Mouse (Mus musculus) heart, adult 2 months (tissue): Measurements from ENCODE around the gene Amotl1. TPM values are rescaled to one million over a fixed set of nuclear protein-coding genes. Genes with fewer than 3 reads are reported as not detected.

Experiments
- DNase-seq, 2 experiments: peaks; one replicate each; pipeline ENCODE4 v3.0.0; 2021
- H3K27ac ChIP-seq: fragments of 200-600 bp; 2 replicates; pipeline ENCODE4 v1.8.1; 2022
- H3K27me3 ChIP-seq: fragments of 200-500 bp; 2 replicates; pipeline ENCODE4 v1.6.1; 2012; ENCODE audit warnings: mild to moderate bottlenecking, low read length, inconsistent platforms, mixed read lengths; ENCODE audit not compliant: control insufficient read depth, insufficient read depth
- H3K36me3 ChIP-seq: fragments of 200-500 bp; 2 replicates; pipeline ENCODE4 v1.6.1; 2012; ENCODE audit warnings: low read length, inconsistent platforms; ENCODE audit not compliant: control insufficient read depth, insufficient read depth
- H3K4me1 ChIP-seq: fragments of 200-500 bp; 2 replicates; pipeline ENCODE4 v1.6.1; 2011; ENCODE audit warnings: low read length; ENCODE audit not compliant: control insufficient read depth, insufficient read depth
- H3K4me3 ChIP-seq: fragments of 200-600 bp; 2 replicates; pipeline ENCODE4 v1.8.1; 2022
- H3K79me2 ChIP-seq: fragments of 200-500 bp; replicated peaks from 2 replicates; pipeline ENCODE4 v1.6.1; 2012; ENCODE audit warnings: mild to moderate bottlenecking, inconsistent platforms, low read length, moderate library complexity, mixed read lengths; ENCODE audit not compliant: control insufficient read depth, insufficient read depth
- H3K9ac ChIP-seq: fragments of 200-500 bp; 2 replicates; pipeline ENCODE4 v1.6.1; 2012; ENCODE audit warnings: low read depth, mild to moderate bottlenecking, control low read depth, inconsistent platforms, low read length, mixed read lengths
- CTCF ChIP-seq: fragments of 200-600 bp; IDR thresholded peaks from 2 replicates; pipeline ENCODE4 v1.8.1; 2022; ENCODE audit warnings: antibody characterized with exemption, mild to moderate bottlenecking, moderate library complexity
- EP300 ChIP-seq: fragments of 200-500 bp; IDR thresholded peaks from 2 replicates; pipeline ENCODE4 v1.6.1; 2011; ENCODE audit warnings: low read depth, low read length, control low read depth; ENCODE audit not compliant: insufficient read depth
- POLR2A ChIP-seq: fragments of 200-500 bp; IDR thresholded peaks from 2 replicates; pipeline ENCODE4 v1.6.1; 2011; ENCODE audit warnings: mild to moderate bottlenecking, low read depth, low read length, control low read depth; ENCODE audit not compliant: insufficient read depth
- WGBS: fragments of 180-500 bp; shearing (Covaris S2); methylation state at CpG from one replicate; pipeline ENCODE4 v1.1.7; 2018; 5-methylcytosine and 5-hydroxymethylcytosine counted together
- intact Hi-C: fragments of 180-260 bp; cut with DNase I; formaldehyde crosslinking; loops from one replicate; pipeline ENCODE4 v1.15.1; 2025
- polyA plus RNA-seq: library from polyadenylated mRNA; depleted of rRNA; stranded (reverse); fragments of >200 nt; gene quantifications from 2 replicates; pipeline ENCODE4 v1.2.3, GENCODE M21; 2012
- total RNA-seq, 2 experiments: library from RNA; stranded (reverse); gene quantifications; 2 replicates each; pipeline ENCODE4 v1.2.3; 2021

Gene Amotl1
- total and polyA plus RNA-seq, 3 experiments: 27.4 to 59.5 (median 58.3) TPM

DNA sequence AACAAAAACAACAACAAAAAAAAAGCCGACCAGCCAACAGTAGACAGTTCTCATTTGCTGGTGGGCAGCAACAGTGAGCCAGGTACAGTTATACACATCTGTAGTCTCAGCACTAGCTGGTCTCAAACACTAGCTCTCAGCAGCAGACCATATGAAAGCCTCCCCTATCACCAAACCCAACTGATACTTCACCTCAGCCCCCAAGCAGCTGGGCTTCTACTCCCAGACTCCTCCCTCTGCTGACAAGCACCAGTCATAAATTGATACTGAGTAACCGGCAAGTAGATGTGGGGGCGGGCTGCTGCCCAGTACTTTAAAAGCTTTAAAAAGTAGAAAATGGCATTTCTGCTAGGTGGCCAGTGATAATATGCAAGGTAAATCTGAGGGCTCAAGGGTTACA is 22.0 kb downstream of the Amotl1 start:
- WGBS: 41% methylated on average over 3 of the region's 3 CpGs
- intact Hi-C loops: no loop called here
- DNase-seq: no peak
- TF ChIP-seq EP300 (no peak), CTCF (no peak), POLR2A (no peak)
- no peak overlapping the region for H3K4me3 ChIP-seq
- H3K27me3 ChIP-seq: no peaks in the 10 kb centered on the region
- peaks cover 16% of the 10 kb centered on the region for H3K4me1 ChIP-seq
- peaks cover 6% of the 10 kb centered on the region for H3K36me3 ChIP-seq
- no peak overlapping the region for H3K9ac ChIP-seq
- no peaks in the 10 kb centered on the region for H3K79me2 ChIP-seq
- H3K27ac ChIP-seq: peak overlapping the region; percentile 43

DNA sequence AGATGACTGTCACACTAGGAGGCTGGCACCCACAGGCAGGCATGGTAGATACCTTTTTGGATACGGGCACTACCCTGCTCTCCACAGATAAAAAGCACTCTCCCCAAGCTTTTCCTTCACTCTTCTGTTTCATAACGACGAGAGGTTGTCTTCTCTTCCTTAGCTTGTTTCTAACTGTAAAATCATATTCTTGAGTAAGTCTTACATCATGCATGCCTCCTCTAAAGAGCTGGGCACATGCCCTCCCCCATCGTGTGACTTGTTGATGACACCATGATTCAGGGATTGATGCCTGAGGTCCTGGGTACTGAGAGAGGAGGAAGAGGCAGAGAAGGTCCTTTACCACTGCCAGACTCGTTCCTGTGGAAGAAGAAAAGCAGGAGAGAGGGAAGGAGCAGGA is 24.7 kb downstream of the Amotl1 start:
- Histone ChIP-seq H3K9ac (no peak overlapping the region), H3K27ac (no peak overlapping the region), H3K4me1 (peaks cover 13% of the 10 kb centered on the region), H3K36me3 (no peaks in the 10 kb centered on the region; the same call in none of the 2 replicates), H3K27me3 (no peaks in the 10 kb centered on the region), H3K79me2 (no peaks in the 10 kb centered on the region), H3K4me3 (no peak overlapping the region)
- WGBS: 70% methylated on average over 5 of the region's 5 CpGs
- intact Hi-C loops: no loop called here
- no peak for DNase-seq
- no peak for TF ChIP-seq POLR2A

DNA sequence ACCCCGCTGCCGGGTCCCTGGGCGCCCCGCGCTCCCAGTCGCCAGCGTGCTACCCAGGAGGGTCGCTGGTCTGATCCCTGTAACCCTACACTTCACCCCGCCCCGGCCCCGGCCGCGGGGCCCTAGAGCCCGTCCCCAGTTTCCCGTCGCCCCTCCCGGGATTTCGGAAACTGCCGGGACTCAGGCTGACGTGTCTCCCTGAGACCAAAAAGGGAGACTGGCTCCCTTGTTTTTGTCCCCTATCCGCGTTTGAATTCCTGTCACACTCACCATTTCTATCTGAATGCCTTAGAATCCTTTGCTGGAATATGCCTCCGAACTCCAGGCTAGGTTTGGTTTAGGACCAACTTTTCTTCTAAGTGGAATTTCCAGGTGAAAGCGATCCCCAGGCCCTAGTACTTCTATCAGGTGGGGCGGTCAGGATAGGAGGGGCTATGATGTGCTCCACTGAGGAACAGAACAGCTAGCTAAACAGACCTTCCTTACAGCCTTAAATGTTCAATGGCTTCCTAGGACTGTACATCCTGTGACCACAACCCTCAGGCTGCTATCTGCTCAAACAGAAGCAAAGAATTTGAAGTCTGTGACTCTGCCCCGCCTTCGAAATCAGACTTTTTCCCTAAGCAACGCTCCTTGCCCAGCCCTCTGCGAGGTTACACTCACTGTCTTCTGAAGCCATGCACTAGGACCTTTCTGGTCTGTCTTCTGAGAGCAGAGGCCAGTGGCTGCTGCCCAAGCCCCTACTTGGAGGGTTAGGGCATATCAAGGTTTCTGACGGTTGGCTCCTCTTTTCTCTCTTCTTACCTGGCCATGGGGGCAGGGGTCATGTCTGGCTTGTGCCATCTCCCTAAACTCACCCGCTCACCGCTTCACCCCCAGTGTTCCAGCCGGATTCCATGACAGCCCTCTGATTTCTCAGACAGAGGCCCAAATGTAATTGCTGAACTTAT is 29.6 kb downstream of the Amotl1 start:
- Histone ChIP-seq H3K36me3 (no peaks in the 10 kb centered on the region), H3K79me2 (0 out of 2 replicates have a peak, but pooled peaks cover 1% of the 10 kb centered on the region), H3K4me3 (peak overlapping the region; percentile 90), H3K27ac (peak overlapping the region; percentile 97), H3K9ac (peak overlapping the region; percentile 85), H3K4me1 (peaks cover 17% of the 10 kb centered on the region), H3K27me3 (no peaks in the 10 kb centered on the region)
- 13% methylated on average over 30 of the region's 33 CpGs for WGBS
- intact Hi-C loops: no loop called here
- peak; percentile 53 to 82 for DNase-seq
- peak; percentile 39; the same call in 1 of the 2 replicates for TF ChIP-seq POLR2A
- no peak for TF ChIP-seq EP300
- TF ChIP-seq CTCF: no peak

DNA sequence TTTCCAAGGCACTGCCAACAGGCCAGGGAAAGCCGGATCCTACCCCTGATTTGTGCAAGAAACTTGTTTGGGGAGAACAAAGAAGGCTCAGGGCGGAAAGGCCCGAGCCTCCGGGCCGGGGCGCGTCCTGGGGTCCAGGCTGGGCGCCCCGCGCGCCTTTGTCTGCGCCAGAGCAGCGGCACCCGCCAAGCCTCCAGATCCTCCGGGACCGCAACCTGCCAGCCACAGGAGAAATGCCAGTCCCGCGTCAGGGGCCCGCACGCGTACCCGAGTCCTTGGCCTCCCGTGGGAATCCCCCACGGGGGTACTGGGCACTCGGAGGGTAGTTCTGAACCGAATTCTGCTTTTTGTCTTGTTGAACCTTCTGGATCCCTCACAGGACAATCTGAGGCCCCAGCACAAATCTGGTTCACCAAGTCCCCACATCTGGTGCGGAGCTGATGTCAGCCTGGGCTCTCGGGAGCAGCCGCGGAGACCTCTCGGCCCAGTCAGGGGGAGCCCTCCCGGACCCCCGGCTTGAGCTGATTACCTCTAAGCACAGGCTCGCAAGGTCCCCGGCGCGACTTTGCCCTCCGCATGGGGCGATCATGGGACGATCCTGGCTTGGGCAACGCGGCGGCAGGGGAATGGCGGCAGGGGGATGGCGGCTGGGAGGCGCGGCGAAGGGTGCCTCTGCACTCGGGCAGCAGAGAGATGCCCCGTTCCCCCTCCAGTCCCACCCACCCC is 30.5 kb downstream of the Amotl1 start:
- Histone ChIP-seq H3K4me1 (peaks cover 21% of the 10 kb centered on the region), H3K9ac (peak overlapping the region; percentile 85), H3K36me3 (no peaks in the 10 kb centered on the region), H3K4me3 (peak overlapping the region; percentile 90), H3K27ac (peak overlapping the region; percentile 97), H3K27me3 (no peaks in the 10 kb centered on the region), H3K79me2 (peaks cover 1% of the 10 kb centered on the region; the same call in 1 of the 2 replicates)
- intact Hi-C loops: no loop called here
- peak; percentile 66 to 81 for DNase-seq
- TF ChIP-seq EP300: no peak
- no peak for TF ChIP-seq CTCF
- TF ChIP-seq POLR2A: no peak; the same call in 1 of the 2 replicates
- WGBS: 1% methylated on average over 47 of the region's 50 CpGs

DNA sequence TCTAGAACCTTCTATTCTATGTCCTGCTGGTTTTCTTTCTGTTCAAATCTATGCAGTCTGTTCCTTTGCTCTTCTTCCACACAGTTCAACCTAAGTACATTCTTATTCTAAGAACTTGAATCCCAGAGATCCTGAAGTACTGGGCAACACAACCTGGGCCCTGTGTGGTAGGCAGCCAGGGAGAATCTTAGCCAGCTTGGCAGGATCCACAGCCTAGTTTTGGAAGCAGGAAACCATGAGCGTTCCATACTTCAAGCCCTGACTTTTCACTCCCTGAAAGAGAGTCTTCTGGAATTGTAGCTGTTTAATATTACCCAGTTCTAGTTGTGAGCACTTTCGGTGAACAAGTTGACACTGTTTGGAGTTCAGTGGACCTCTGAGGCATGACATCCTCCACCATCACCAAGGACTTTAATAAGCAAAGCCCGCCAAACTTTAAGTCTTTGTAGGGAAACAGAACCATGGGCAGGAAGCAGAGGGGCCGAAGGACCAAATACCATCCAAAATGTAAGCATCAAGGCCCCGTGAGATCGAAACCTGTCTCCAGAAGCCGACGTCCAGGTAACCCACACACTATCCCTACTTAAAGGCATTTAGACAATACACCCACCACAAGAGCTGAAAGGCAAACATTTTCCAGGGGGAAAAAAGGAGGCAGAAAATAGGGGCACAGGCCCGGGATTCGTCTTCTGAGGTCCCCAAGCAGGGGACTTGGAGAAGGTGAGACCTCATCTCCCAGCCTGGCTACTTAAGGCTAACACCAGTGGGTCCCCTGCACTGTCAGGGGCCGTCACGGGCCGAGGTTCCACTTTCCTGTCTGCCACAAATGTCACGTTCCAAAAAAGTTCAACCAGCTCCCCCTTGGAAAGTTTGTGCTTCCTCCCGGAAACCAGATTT is 31.3 kb downstream of the Amotl1 start:
- TF ChIP-seq EP300: no peak
- TF ChIP-seq CTCF: no peak
- no peak for TF ChIP-seq POLR2A
- Histone ChIP-seq H3K27me3 (no peaks in the 10 kb centered on the region), H3K9ac (peak overlapping the region; percentile 85), H3K79me2 (peaks cover 1% of the 10 kb centered on the region; the same call in 1 of the 2 replicates), H3K4me3 (peak overlapping the region; percentile 90), H3K27ac (peak overlapping the region; percentile 97), H3K36me3 (peaks cover 6% of the 10 kb centered on the region), H3K4me1 (peaks cover 24% of the 10 kb centered on the region)
- 4% methylated on average over 15 of the region's 15 CpGs for WGBS
- intact Hi-C loops: no loop called here
- peak in 1 of 2 experiments; percentile 34 for DNase-seq
